Mouse (Mus musculus): ENCODE measurements around the gene Prdx6. TPM values are rescaled to one million over a fixed set of nuclear protein-coding genes. Genes with fewer than 3 reads are reported as not detected.
A peak's percentile ranks its signal among the peaks of the same experiment; 100 is the strongest.
"Not testable (repeated sequence)": the region's sequence is repeated elsewhere in the genome, so short reads cannot be mapped to it uniquely, and the experiment has no call there.

Prdx6 gene
- total RNA-seq, 2 experiments from 2014 or later = 558 to 583 TPM

- ATAC-seq (replicated peaks; ENCODE audit: low FRiP score, low TSS enrichment, poor library complexity, severe bottlenecking) = peak; percentile 39; the same call in 1 of the 2 replicates
Measured at GRCm38 (mm10) chr1:161252901-161253300, 1.9 kb upstream of the Prdx6 start.

- peak; percentile 68 for ATAC-seq (replicated peaks; ENCODE audit: low FRiP score, low TSS enrichment, poor library complexity, severe bottlenecking)
Measured at GRCm38 (mm10) chr1:161252365-161252764, 1.3 kb upstream of the Prdx6 start.

GRCm38 (mm10) chr1:161251417-161252265 lies 622 bp upstream of the Prdx6 start:
- no peak for ATAC-seq (replicated peaks; ENCODE audit: low FRiP score, low TSS enrichment, poor library complexity, severe bottlenecking)

GRCm38 (mm10) chr1:161250031-161250603 lies 902 bp downstream of the Prdx6 start:
- peak; percentile 34 for ATAC-seq (replicated peaks; ENCODE audit: low FRiP score, low TSS enrichment, poor library complexity, severe bottlenecking)

GRCm38 (mm10) chr1:161249442-161249841 lies 1.6 kb downstream of the Prdx6 start:
- ATAC-seq (replicated peaks; ENCODE audit: low FRiP score, low TSS enrichment, poor library complexity, severe bottlenecking) = no peak

DNA sequence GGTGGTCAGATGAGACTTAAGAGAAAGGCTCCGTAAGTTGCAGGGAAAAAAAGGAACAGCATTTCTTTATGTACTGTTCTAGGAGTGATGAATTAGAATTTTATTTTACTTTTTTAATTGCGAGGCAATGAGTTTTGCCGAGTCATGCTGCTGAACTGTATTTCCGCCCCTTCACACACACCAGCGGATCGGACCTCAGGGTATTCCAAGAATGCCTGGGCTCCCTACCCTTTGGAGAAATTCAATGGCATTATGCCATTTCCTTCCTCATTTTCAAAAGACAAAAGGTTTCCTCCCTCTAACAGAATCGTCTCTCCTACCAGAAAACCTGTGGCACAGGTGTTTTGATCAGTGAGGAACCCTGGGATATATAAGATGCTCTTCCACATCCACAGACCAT lies 2.3 kb downstream of the Prdx6 start:
- ATAC-seq (replicated peaks; ENCODE audit: low FRiP score, low TSS enrichment, poor library complexity, severe bottlenecking) = no peak

GRCm38 (mm10) chr1:161247643-161248580 lies 3.1 kb downstream of the Prdx6 start:
- no peak for ATAC-seq (replicated peaks; ENCODE audit: low FRiP score, low TSS enrichment, poor library complexity, severe bottlenecking)

DNA sequence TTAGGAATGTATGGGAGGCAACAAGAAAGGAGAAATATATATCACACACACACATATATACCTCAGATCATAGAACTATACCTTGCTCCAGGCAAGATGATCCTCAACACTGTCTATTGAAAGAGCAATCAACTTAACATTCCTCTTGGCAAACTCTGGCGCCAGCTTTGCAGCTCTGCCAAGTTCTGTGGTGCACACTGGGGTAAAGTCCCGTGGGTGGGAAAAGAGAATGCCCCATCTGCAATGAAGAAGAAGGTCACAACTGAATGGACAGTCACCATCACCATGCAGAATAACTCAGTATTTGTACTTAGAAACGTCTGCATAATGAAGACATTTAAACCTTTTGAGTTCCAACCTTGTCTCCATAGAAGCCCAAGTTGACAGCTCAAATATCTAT lies 3.8 kb downstream of the Prdx6 start:
- ATAC-seq (replicated peaks; ENCODE audit: low FRiP score, low TSS enrichment, poor library complexity, severe bottlenecking) = no peak

DNA sequence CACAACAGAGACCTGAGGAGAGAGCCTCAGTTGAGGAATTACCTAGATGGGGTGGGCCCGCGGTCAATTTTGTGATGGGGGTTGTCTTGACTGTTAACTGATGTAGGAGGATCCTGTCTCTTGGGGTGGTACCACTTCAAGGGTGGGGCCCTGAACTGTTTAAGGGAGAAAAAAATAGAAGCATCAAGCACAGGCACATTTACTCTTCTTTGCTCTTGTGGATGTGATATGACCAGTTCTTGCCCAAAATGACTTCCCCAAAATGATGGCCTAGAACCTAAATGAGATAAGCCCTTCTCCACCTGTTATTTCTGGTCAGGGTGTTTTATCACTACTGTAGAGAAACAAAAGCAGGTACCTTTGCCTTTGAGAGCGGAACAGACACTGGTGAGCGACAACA lies 13.3 kb downstream of the Prdx6 start:
- 0 out of 2 replicates have a peak, but pooled peaks have one; percentile 11 for ATAC-seq (replicated peaks; ENCODE audit: low FRiP score, low TSS enrichment, poor library complexity, severe bottlenecking)

DNA sequence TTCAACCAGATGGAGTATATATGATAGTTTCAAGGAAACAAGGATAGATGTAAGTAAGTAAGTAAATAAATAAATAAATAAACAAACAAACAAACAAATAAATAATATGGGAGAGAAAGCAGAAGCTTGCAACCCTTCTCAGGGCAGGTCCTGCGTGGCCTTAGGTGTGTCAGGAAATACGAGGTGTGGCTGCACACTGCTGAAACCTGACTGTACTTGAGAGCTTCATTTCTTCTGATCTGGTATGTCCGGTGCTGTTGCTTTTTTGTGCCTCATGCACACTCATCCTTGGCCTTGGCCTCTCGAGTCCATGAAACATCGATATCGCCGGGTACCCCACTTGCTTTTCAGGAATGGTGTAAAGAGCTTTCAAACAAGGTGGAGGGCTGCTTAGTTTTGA lies 13.7 kb downstream of the Prdx6 start:
- no peak for ATAC-seq (replicated peaks; ENCODE audit: low FRiP score, low TSS enrichment, poor library complexity, severe bottlenecking)

DNA sequence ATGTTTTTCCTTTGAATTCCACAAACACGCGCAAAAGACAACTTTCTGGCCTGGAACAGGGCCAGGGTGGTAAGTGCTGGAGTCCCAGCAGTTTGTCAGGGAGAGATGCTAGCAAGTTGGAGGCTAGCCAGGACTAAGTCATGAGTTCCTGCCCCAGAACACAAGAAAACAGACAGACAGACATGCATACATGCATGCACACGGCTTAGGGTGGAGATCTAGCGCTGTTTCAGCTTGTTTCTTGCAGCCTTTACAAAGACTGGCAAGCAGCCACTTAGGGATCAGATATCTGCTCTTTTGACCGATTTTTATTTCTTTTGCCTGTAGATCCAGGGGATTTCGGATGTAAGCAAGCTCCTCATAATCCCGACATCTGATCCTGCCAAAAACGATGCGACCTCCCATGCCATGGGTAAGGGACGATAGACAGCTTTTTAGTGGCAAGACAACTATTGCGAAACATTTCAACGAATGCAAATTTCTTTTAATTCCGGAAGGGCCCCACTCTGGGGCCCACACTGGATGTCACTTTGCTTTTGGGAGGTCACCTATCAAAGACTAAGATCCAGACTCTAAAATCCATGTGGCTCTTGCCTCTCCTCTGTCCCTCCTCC lies 17.7 kb downstream of the Prdx6 start:
- ATAC-seq (replicated peaks; ENCODE audit: low FRiP score, low TSS enrichment, poor library complexity, severe bottlenecking) = 0 out of 2 replicates have a peak, but pooled peaks have one; percentile 31

DNA sequence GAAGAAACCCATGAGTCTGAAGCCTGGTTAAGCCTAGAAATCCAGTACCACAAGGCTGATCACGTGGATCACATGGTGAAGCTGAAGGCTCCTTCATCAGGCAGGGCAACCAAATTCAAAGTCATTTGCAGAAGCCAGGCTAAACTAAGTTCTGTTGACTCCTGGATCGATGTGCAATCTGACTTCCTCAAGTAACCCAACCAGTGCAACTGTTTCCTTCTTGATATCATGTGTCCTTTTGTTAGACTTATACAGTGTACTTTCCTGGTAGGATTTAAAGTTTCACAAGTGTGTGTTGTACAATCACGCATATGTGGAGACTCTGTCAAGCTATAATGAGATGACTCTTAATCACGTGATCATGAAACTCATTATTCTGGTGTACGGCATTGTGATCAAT lies 18.8 kb downstream of the Prdx6 start:
- no peak for ATAC-seq (replicated peaks; ENCODE audit: low FRiP score, low TSS enrichment, poor library complexity, severe bottlenecking)

DNA sequence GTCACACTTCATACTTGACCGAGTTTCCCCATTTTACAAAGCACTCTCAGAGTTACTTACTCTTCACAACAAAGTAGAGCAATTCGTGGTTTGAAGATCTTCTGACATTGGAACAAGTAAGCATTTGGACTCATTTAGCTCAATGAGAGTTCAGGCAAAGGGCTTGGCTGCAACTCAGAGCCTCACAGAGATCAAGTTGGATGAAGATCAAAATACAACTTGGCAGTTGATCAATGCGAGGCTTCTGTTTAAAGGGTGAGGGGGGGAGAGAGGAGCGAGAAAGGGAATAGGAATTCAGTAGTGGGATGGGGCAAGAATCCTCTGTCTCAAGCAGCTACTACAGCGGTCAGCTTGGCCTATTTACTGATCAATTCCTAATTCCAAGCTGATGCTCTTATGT lies 26.2 kb downstream of the Prdx6 start:
- ATAC-seq (replicated peaks; ENCODE audit: low FRiP score, low TSS enrichment, poor library complexity, severe bottlenecking) = no peak

GRCm38 (mm10) chr1:161219816-161220215 lies 31.2 kb downstream of the Prdx6 start:
- no peak for ATAC-seq (replicated peaks; ENCODE audit: low FRiP score, low TSS enrichment, poor library complexity, severe bottlenecking)

GRCm38 (mm10) chr1:161214465-161214864 lies 36.6 kb downstream of the Prdx6 start:
- ATAC-seq (replicated peaks; ENCODE audit: low FRiP score, low TSS enrichment, poor library complexity, severe bottlenecking) = peak; percentile 60; the same call in 1 of the 2 replicates

- no peak for ATAC-seq (replicated peaks; ENCODE audit: low FRiP score, low TSS enrichment, poor library complexity, severe bottlenecking)
Measured at GRCm38 (mm10) chr1:161199856-161200255, 51.2 kb downstream of the Prdx6 start.

DNA sequence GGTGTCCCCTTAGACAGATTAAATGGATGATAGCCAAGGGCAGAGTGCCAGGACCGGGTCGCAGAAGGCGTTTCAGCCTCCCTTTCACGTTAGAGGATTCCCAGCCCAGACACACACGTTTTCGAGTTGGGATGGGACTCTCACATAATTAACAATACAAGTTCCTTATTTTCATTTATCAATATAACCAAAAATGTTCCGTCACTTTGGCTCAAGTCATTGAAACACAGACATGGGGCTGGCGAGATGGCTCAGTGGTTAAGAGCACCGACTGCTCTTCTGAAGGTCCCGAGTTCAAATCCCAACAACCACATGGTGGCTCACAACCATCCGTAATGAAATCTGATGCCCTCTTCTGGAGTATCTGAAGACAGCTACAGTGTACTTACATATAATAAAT lies 54.7 kb downstream of the Prdx6 start:
- ATAC-seq (replicated peaks; ENCODE audit: low FRiP score, low TSS enrichment, poor library complexity, severe bottlenecking) = not testable (repeated sequence)

DNA sequence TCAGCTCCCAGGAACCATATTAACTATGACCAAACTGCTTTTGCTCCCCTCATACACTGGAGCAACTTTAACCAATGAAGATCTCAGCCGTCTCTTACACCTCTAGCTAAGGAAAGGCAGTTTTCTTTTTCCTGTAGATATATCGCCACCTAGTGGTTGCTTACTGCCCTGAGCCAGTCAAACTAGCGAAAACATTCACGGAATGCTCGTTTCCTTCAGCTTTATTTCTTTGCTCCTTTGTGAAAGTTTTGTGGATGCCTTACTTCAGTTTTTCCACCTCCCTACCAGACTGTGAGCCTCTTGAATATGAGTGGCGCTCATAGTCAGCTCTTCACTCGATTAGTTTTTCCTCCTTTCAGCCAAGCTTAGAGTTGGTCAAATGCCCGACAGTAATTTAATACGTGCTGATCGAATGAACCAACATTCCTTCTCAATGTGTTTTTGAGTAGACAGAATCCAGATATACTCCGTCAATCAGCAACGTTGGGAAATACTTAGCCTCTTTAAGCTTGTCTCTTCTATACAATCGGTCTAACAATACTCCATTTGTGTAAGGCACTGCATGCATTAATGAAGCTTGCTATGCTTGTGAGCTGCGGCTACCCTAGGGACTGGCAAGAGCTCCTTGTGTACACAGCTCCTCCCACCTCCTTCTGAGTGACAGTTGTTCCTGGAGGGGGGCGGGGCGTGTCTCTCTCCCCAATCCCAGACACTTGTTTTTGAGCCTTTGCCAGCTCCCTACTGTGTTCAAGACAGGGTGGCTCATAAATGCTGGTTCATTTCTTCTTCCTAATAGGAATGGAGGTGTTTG lies 55.3 kb downstream of the Prdx6 start:
- peak; percentile 98 for ATAC-seq (replicated peaks; ENCODE audit: low FRiP score, low TSS enrichment, poor library complexity, severe bottlenecking)
